Mouse (Mus musculus) thymus, postnatal 10 days (tissue): ENCODE measurements at regions not wholly inside any gene's neighbourhood (a gene's known extent, or its start where the extent isn't known, plus 50 kb on each side); places are given as distances from the start of the nearest gene placed in this dataset.

Experiments
- DNase-seq, 2 experiments: peaks; one replicate each; pipeline ENCODE4 v3.0.0; 2021; ENCODE audit warnings: low spot score in 2 of 2

DNA sequence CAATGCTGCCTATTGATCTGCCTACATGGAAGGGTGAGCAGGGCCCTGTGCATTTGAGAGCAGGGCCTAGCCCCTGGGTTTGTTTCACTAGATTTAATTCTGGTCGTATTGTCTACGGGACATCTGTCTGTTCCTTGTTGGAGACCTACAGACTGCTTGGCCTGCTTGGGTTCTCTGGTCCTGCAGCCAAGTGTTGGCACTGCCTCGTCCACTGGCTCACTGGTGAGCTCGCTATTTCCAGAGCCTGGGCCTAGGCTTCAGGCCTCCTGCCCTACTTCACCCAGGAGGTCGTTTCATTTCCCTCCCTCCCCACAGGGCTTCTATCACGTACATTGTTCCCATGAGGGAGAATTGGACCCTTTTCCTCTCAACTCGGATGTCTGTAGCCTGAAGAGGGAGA is 62.2 kb upstream of the Blcap start:
- DNase-seq = no peak

DNA sequence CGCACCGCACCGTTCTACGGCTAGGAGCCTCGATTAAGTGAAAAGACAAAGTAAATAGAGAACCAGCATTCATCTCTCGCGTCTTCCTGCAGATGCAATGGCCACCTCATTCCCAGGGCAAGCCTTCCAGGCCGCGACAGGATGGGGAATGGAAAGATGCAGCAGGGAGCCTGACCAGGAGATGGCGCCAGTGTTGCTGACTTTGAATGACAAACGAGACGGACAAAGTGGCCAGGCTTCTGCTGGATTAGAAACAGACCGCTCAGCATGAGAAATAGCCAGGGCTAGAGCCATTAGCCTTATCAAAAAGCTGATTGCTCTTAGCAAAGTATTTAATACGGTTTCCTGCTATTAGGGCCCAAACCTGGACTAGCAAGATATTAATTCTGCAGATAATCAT is 64.6 kb upstream of the Blcap start:
- peak in 1 of 2 experiments; percentile 48 for DNase-seq

DNA sequence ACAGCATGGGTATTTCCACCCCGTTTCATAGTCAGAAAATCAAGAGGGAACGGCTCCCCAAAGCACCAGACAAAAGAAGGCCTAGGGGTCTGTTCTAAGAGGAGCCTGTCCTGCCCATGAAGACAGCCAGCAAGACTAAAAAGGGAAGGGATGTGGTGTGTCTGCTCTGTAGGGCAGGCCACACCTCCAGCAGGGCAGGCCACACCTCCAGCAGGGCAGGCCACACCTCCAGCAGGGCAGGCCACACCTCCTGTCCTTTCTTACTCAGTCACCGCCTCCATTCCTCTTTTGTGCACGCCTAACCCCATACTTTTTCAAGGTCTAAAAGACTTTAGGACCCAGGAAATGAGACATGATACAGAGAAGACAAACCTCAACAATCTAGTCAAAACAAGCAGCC is 69.8 kb upstream of the Blcap start:
- peak in 1 of 2 experiments; percentile 7 for DNase-seq

DNA sequence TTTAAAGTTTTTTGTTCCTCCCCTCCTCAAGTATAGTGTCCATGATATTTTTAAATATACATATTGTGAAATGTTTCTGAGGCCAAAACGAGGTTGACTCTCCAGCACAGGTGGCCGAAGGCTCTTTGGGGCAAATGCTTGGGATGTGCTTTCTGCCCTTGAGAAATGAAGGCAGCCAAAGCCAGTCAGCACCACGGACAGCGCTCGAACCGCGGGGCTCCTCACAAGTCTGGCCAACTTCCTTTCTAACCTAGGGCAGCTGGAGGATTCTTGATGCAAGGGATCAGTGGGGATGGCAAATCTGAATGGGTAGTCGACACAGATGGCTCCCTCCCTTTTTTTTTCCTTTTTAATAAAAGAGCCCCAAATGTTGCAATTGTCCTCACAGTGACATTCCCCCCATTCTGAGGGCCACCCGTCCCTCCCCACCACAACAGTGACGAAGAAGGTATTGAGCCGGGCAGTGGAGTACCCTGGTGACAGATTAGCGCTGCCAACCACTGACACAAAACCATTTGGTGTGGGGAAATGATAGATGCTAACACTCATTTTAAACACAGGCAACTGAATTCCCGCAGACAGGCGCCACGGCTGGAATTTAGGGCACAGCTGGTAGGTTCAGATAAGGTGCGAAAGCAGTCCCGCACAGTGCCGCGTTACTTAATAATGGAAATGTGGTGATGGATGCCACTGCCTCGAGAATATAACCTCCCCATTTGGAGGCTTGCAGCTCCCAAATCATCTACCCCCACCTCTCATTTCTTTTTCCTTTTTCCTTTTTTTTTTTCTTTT is 73.4 kb upstream of the Ctnnbl1 start:
- peak in 1 of 2 experiments; percentile 52 for DNase-seq

DNA sequence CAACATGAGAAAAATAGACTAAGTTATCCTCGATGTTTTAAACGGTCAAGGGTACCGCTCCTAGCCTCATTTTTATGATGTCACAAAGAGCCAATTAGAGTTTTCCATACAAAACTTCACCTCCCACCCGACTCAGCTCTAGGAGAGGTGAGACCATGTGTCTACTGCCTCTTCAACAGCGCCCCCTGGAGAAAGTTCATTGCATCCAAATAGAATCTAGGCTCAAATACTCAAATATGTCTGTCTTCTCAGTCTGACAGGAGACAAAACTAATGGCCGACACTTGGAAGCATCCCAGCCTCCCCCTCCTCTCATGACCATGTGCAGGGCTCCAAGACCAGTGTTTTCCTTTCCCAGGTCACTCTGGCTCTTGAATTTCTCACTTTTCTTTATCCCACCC is 72.7 kb upstream of the Ctnnbl1 start:
- no peak for DNase-seq

DNA sequence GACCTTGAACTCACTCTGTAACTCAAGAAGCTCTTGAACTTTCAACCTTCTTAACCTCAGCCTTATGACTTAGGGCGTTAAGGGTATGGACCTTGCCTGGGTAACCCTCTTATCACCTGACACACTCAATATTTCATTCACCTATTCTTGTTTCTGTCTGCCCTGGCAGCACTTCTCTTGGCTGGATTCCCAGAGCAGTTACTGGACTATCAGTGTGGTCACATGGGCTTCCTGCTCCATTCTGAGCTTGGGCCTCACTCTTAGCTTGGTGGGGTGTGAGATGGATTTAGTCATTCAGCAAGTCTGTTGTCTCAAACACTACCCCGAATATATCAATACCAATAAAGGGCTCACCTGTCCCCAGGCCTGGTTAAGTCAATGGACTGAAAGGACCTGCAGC is 67.0 kb upstream of the Ctnnbl1 start:
- no peak for DNase-seq

DNA sequence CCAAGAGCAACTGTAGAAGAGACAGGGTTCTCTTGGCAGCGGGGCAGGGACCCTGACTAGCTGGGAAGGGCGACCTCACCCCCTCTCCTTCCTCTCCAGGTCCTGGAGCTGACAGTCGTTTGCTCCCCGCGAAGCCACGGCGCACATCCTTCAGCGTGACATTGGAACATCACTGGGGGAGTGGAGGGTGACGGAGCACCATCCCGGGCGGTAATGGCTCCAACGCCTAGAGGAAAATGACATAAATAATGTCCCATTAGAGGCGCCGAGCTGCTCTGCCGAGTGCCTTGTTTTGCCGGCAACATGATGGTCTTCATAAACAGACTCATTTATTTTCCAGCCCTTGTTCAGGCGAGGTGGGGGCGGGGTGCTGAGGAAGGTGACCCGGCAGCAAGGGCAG is 62.3 kb upstream of the Ctnnbl1 start:
- DNase-seq = no peak

DNA sequence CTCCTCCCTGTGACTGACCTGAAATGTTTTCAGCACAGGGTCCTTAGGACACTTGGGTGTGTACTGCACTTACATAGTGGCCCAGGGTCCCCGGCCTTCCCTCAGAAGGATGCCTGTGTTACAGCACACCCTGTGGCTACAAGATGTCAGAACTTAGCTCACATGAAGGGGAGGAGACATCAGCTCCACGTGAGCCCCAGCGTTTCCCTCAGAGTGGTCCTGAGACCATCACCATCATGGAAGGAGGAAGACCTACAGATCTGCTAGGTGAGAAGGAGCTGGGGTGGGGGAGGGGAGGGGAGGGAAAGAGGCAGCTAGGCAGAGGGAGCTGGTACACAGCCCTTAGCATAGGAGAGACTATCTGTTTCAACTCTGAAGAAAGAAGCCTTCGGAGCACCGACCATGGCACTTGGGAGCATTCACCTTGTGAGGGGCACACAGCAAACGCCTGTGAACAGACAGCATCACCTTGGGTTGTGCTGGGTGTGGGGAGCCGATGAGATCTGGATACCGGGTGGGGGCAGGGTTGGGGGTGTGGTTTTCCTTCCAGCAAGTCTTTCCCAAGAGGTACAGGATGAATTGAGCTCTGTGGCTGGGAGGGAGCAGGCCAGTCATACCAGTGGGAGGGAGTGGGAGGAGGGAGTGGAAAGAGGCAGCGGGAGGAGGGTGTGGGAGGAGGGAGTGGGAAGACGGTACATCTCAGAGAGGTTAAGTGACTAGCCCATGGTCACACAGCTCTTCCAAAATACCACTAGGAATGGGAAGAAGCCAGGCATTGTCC is 60.6 kb upstream of the Ctnnbl1 start:
- DNase-seq = no peak

DNA sequence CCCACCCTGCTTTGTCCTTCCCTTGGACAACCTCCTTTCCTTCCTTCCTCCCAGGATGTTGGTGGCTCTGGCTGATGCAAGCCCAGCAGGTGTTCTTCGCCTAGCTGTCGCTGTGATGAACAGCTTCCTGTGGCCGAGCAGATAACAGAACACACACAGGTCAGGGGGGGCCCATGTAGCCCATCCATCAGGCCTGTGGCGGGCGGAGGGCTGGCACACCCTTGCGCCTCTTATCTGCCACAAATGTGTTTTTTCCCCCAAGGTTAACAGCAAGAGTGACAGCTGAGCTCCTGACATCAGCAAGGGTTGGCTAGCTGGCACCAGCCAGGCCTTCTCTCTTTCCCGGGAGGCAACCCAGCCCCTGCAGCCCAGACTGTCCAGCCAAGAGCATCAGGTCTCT is 59.9 kb upstream of the Ctnnbl1 start:
- no peak for DNase-seq

DNA sequence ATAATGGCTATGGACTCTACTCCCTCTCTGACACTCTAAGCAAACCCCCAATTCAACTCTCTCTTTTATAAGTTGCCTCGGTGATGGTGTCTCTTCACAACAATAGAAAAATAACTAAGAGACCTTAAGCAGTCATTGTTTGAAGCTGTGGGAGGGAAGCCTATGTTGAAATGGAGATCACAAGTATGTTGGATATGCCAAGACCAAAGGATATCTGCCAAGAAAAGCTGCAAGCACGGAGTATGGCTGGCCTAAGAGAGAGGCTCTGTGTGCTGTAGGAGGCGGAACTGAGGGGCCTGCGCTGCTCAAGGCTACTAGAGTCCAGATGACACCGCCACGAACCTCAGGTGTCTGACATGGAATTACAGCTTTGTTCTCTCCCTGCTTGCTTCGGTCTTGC is 55.3 kb upstream of the Ctnnbl1 start:
- DNase-seq = no peak
